Mouse (Mus musculus) lung, embryonic 14.5 days (tissue): ENCODE results near the gene Srr. TPM values are rescaled to one million over a fixed set of nuclear protein-coding genes. Genes with fewer than 3 reads are reported as not detected.
A peak's percentile ranks its signal among the peaks of the same experiment; 100 is the strongest.

Experiments
- ATAC-seq: fragments of 200-750 bp; cut with Nextera tagmentation; 2 replicates; pipeline ENCODE4 v1.8.0; 2017; ENCODE audit warnings: mild to moderate bottlenecking, moderate TSS enrichment, moderate library complexity; ENCODE audit not compliant: insufficient read depth
- DNase-seq: peaks from one replicate; pipeline ENCODE4 v3.0.0-alpha.2; 2015
- H3K27ac ChIP-seq: fragments of 300-500 bp; sonication (generic); 2 replicates; pipeline ENCODE4 v1.5.1; 2014; ENCODE audit warnings: low read depth, mild to moderate bottlenecking, moderate library complexity
- H3K27me3 ChIP-seq: fragments of 300-500 bp; sonication (generic); 2 replicates; pipeline ENCODE4 v1.6.1; 2014; ENCODE audit warnings: low read length, control low read depth; ENCODE audit not compliant: insufficient read depth
- H3K36me3 ChIP-seq: fragments of 300-500 bp; sonication (generic); 2 replicates; pipeline ENCODE4 v1.6.1; 2014; ENCODE audit warnings: control low read depth; ENCODE audit not compliant: insufficient read depth
- H3K4me1 ChIP-seq: fragments of 300-500 bp; sonication (generic); 2 replicates; pipeline ENCODE4 v1.6.1; 2014; ENCODE audit warnings: antibody characterized with exemption, control low read depth; ENCODE audit not compliant: insufficient read depth
- H3K4me2 ChIP-seq: fragments of 300-500 bp; sonication (generic); 2 replicates; pipeline ENCODE4 v1.6.1; 2014; ENCODE audit warnings: mild to moderate bottlenecking
- H3K4me3 ChIP-seq: fragments of 300-500 bp; sonication (generic); 2 replicates; pipeline ENCODE4 v1.5.1; 2014; ENCODE audit warnings: low read depth, low read length
- H3K9ac ChIP-seq: fragments of 300-500 bp; sonication (generic); 2 replicates; pipeline ENCODE4 v1.6.1; 2014
- H3K9me3 ChIP-seq: fragments of 300-500 bp; sonication (generic); 2 replicates; pipeline ENCODE4 v1.6.1; 2016; ENCODE audit warnings: low read depth, low read length, control low read depth
- CTCF ChIP-seq: IDR thresholded peaks from 2 replicates; pipeline ENCODE4 v1.5.1; 2016; ENCODE audit warnings: antibody characterized with exemption, low read depth
- WGBS: fragments of 180-500 bp; shearing (Covaris S2); extraction: QIAGEN DNeasy Blood & Tissue Kit; methylation state at CpG from one replicate; pipeline ENCODE4 v1.1.7; 2014; 5-methylcytosine and 5-hydroxymethylcytosine counted together
- microRNA-seq: library from miRNA; unstranded; fragments of <30 nt; microRNA quantifications from one replicate; pipeline ENCODE4, GENCODE M21; 2016; ENCODE audit warnings: borderline number of aligned reads
- polyA plus RNA-seq: library from polyadenylated mRNA; unstranded; fragments of >200 nt; fragmentation: Nextera tagmentation; extraction: Ambion mirVana; gene quantifications from 2 replicates; pipeline ENCODE4 v1.2.1, GENCODE M21; 2014

Gene Srr
- polyA plus RNA-seq, 1 experiment from 2014 or later = 23.6 TPM

DNA sequence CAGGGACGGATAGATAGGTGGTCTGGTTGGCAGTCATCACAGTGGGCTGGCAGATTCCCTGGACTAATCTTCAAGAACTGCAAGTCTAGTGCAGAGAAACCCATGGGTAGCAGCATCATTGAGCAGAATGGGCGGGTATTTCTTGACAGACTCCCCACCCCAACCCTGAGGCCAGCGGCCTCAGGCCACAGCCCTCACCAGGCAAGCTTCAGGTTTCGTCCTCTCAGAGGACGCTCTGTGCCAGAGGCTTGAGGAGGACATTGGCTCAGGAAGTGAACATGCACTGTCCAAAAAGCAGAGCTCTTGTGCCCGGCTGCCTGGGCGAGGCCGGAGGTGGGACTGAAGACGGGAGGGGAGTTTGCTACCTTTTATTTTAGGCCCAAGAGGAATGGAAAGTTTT lies 61.3 kb downstream of the Srr start:
- ATAC-seq = no peak
- no peak for DNase-seq
- Histone ChIP-seq H3K4me2 (no peak overlapping the region), H3K27me3 (no peaks in the 10 kb centered on the region), H3K4me1 (no peaks in the 10 kb centered on the region), H3K9ac (no peak overlapping the region), H3K9me3 (no peaks in the 10 kb centered on the region), H3K4me3 (no peak overlapping the region), H3K27ac (no peak overlapping the region; the same call in 1 of the 2 replicates), H3K36me3 (no peaks in the 10 kb centered on the region)
- no peak for TF ChIP-seq CTCF
- WGBS = 80% methylated on average over 9 of the region's 9 CpGs

DNA sequence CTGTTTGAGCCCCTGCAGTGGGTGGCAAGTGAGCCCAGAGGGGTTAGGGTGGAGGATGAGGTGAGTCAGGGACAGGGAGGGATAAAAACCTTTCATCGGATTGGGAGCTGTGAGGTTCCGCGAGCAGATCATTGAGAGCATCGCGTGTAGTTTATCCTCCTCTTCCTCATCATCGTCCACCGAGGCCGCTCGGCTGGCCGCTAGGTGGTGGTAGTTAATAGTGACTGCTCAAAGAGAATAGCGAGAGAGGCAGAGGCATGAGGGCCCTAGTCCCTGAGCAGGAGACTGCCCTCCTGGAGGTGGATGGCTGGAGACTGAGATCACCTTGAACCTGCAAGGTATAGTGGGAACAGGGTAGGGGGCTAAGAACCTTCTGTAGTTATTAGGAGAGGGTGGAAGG lies 62.3 kb downstream of the Srr start:
- ATAC-seq = no peak
- Histone ChIP-seq H3K27me3 (no peaks in the 10 kb centered on the region), H3K4me2 (0 out of 2 replicates have a peak overlapping the region, but pooled peaks have one; percentile 24), H3K4me3 (no peak overlapping the region), H3K36me3 (0 out of 2 replicates have a peak, but pooled peaks cover 5% of the 10 kb centered on the region), H3K9me3 (no peaks in the 10 kb centered on the region), H3K4me1 (no peaks in the 10 kb centered on the region), H3K9ac (no peak overlapping the region), H3K27ac (no peak overlapping the region)
- peak; percentile 65 for DNase-seq
- TF ChIP-seq CTCF = peak; percentile 68
- WGBS = 19% methylated on average over 11 of the region's 11 CpGs

- 0 out of 2 replicates have a peak, but pooled peaks cover 5% of the 10 kb centered on the region for H3K36me3 ChIP-seq
- no peaks in the 10 kb centered on the region for H3K4me1 ChIP-seq
- H3K9ac ChIP-seq = no peak overlapping the region
- H3K27me3 ChIP-seq = no peaks in the 10 kb centered on the region
- DNase-seq (no peak), ATAC-seq (no peak)
- no peak overlapping the region for H3K4me3 ChIP-seq
- H3K27ac ChIP-seq = no peak overlapping the region
- TF ChIP-seq CTCF = no peak
- WGBS = 71% methylated on average over 5 of the region's 5 CpGs
- H3K4me2 ChIP-seq = no peak overlapping the region
- H3K9me3 ChIP-seq = no peaks in the 10 kb centered on the region
These were observed 63.6 kb downstream of the Srr start for GRCm38 (mm10) chr11:74862129-74862528.

GRCm38 (mm10) chr11:74857756-74858155 lies 68.0 kb downstream of the Srr start:
- 84% methylated on average over 9 of the region's 9 CpGs for WGBS
- ATAC-seq (no peak), DNase-seq (no peak)
- H3K4me1 ChIP-seq = no peaks in the 10 kb centered on the region
- 0 out of 2 replicates have a peak, but pooled peaks cover 5% of the 10 kb centered on the region for H3K36me3 ChIP-seq
- no peak for TF ChIP-seq CTCF
- H3K4me3 ChIP-seq = no peak overlapping the region
- no peak overlapping the region for H3K9ac ChIP-seq
- H3K27ac ChIP-seq = no peak overlapping the region
- H3K9me3 ChIP-seq = no peaks in the 10 kb centered on the region
- H3K4me2 ChIP-seq = no peak overlapping the region
- no peaks in the 10 kb centered on the region for H3K27me3 ChIP-seq

Small RNA genes within 50 kb of the gene (microRNA-seq; reads per million reads assigned to microRNA genes)
- not detected for gene Mir6926

Other genes starting within 250 kb of the Srr start
- 67.2 and 73.8 TPM in 2 replicates for gene Pafah1b1, start 201.3 kb downstream of the Srr start, polyA plus RNA-seq
- 39.2 and 39.8 TPM in 2 replicates for gene Mettl16, start 155.1 kb downstream of the Srr start, polyA plus RNA-seq
- 4.3 and 4.4 TPM in 2 replicates for gene Mnt, start 95.0 kb downstream of the Srr start, polyA plus RNA-seq
- 4.8 and 5.4 TPM in 2 replicates for gene Sgsm2, start 28.9 kb downstream of the Srr start, polyA plus RNA-seq
- 55.1 and 57.5 TPM in 2 replicates for gene Tsr1, start 27.9 kb downstream of the Srr start, polyA plus RNA-seq
- gene Smg6, start 125 bp downstream of the Srr start, polyA plus RNA-seq = 16.4 TPM in 2 replicates
- 14.0 and 15.6 TPM in 2 replicates for gene Hic1, start 243.6 kb upstream of the Srr start, polyA plus RNA-seq